Comparison of ENCODE assay signal across 10 mouse cellular contexts in genomic region chr9:14363540-14363939, GRCm38 (mm10). TPM values are rescaled to one million over a fixed set of nuclear protein-coding genes. Genes with fewer than 3 reads are reported as not detected.
DNase-seq lines count a peak whose midpoint lies in the region; ATAC-seq and TF ChIP-seq lines count a peak whose summit lies in the region.
"Had no signal": no experiment of that assay in that cellular context is flagged by ENCODE, and none has a peak within 500 bp of the region (broad histone marks: within the 10 kb centered on the region; RNA-seq: fewer than 3 reads in every experiment).

No protein-coding gene starts in this region.

- no peaks in the 10 kb centered on the region for H3K27me3 ChIP-seq in intestine, postnatal 0 days (replicated peaks; ENCODE audit: control insufficient read depth, insufficient read depth, low read length)

- DNase-seq in adrenal gland, adult 2 months, result peak; percentile 16
- no peak for DNase-seq in adrenal gland, postnatal 4 days (ENCODE audit: low spot score in 2 of 2)
- peak; percentile 31 for DNase-seq in lung, postnatal 36 days
- DNase-seq in lung, postnatal 25 days (ENCODE audit: low spot score), result no peak
- peak; percentile 29 to 37 for DNase-seq in natural killer cell, adult 2 months (ENCODE audit: low spot score in 2 of 2)
- DNase-seq in left cerebral cortex, adult 11 months (ENCODE audit: low spot score), result no peak
- DNase-seq in gastrocnemius, adult 18-20 months (ENCODE audit: low spot score), result no peak
- DNase-seq: gastrocnemius, postnatal 36 days; midbrain, embryonic 14.5 days had no signal

- no peak overlapping the region for H3K27ac ChIP-seq in intestine, postnatal 0 days (ENCODE audit: low read depth, low read length)

- H3K4me1 ChIP-seq in intestine, postnatal 0 days (replicated peaks; ENCODE audit: control insufficient read depth, insufficient read depth, low read length), result no peaks in the 10 kb centered on the region

- H3K9me3 ChIP-seq in intestine, postnatal 0 days (ENCODE audit: control insufficient read depth), result no peaks in the 10 kb centered on the region

- no peak overlapping the region for H3K4me3 ChIP-seq in intestine, postnatal 0 days (ENCODE audit: low read depth, low read length)

- TF ChIP-seq CTCF in intestine, postnatal 0 days (IDR thresholded peaks at IDR 0.05; ENCODE audit: low read depth), result no peak

- H3K36me3 ChIP-seq in intestine, postnatal 0 days (ENCODE audit: control insufficient read depth, insufficient read depth), result 0 out of 2 replicates have a peak, but pooled peaks cover 6% of the 10 kb centered on the region

- peak; percentile 38 for ATAC-seq in intestine, postnatal 0 days

- H3K4me2 ChIP-seq in intestine, postnatal 0 days (replicated peaks; ENCODE audit: low read depth), result no peak overlapping the region

- H3K9ac ChIP-seq in intestine, postnatal 0 days (ENCODE audit: low read depth, low read length), result no peak overlapping the region

- WGBS in intestine, postnatal 0 days, result 81% methylated on average over 6 of the region's 6 CpGs

RNA-seq across cellular contexts. Expression of gene Endod1, which starts 17.8 kb away (rescaled TPM):
- total RNA-seq in adrenal gland, adult 2 months (2021), result 10 to 100 TPM; 15.0 to 18.9 TPM
- polyA plus RNA-seq in adrenal gland, adult 2 months (2012; rRNA removed), result 29.0 and 32.5 TPM in 2 replicates
- total RNA-seq in adrenal gland, postnatal 4 days (2021), result 10 to 100 TPM; 18.2 to 24.0 TPM
- polyA plus RNA-seq in intestine, postnatal 0 days (2015; fragmentation: Nextera tagmentation; extraction: Ambion mirVana), result 36.8 and 39.0 TPM in 2 replicates
- 1 to 10 TPM; 2.5 to 3.4 TPM for total RNA-seq in gastrocnemius, adult 18-20 months (2021)

Comparison
In these comparisons a context has a peak if more than half of its experiments do, and no peak if none do; other contexts are left out.
1. DNase-seq: peak in adrenal gland, adult 2 months (single experiment), lung, postnatal 36 days (single experiment) and natural killer cell, adult 2 months (2 of 2); none in adrenal gland, postnatal 4 days (0 of 2), lung, postnatal 25 days (single experiment), left cerebral cortex, adult 11 months (single experiment) and gastrocnemius, adult 18-20 months (single experiment).